Mouse (Mus musculus): ENCODE measurements around the gene Ugdh. TPM values are rescaled to one million over a fixed set of nuclear protein-coding genes. Genes with fewer than 3 reads are reported as not detected.
"Not testable (repeated sequence)": the region's sequence is repeated elsewhere in the genome, so short reads cannot be mapped to it uniquely, and the experiment has no call there.

Ugdh gene
- 0.05 and 0.14 TPM in 2 replicates for polyA plus RNA-seq (2012)

GRCm38 (mm10) chr5:65435806-65436561, at the start of gene Ugdh:
TSS of gene Ugdh (minus strand) at chr5:65435949.
- Histone ChIP-seq H3K4me1 (ENCODE audit: control insufficient read depth) (peaks cover 23% of the 10 kb centered on the region), H3K4me3 (replicated peaks) (peak within 1 kb of the TSS; percentile 88), H3K9me3 (ENCODE audit: control insufficient read depth, low read length) (no peaks in the 10 kb centered on the region), H3K27me3 (ENCODE audit: control insufficient read depth) (peaks cover 21% of the 10 kb centered on the region), H3K36me3 (ENCODE audit: control insufficient read depth) (no peaks in the 10 kb centered on the region)
- TF ChIP-seq TAL1 (IDR thresholded peaks at IDR 0.05; ENCODE audit: low read length) (no peak), GATA1 (IDR thresholded peaks at IDR 0.05; ENCODE audit: low read length) (no peak)

DNA sequence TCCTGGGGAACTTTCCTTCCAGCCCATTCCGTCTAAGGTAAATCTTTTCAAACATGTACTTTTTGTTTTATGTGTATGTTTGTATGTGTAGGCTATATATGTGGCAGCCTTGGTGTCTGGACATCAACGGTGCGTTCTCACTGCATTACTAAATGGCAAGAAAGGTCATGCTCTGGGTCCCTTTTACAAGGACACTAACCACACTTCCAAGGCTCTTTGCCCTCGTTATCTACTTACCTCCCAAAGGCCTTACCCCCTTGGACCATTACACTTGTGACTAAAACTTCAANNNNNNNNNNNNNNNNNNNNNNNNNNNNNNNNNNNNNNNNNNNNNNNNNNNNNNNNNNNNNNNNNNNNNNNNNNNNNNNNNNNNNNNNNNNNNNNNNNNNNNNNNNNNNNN, 47.2 kb upstream of the Ugdh start:
- H3K27me3 ChIP-seq (ENCODE audit: control insufficient read depth) = no peaks in the 10 kb centered on the region
- H3K36me3 ChIP-seq (ENCODE audit: control insufficient read depth) = no peaks in the 10 kb centered on the region; the same call in 1 of the 2 replicates
- peaks cover 21% of the 10 kb centered on the region for H3K4me1 ChIP-seq (ENCODE audit: control insufficient read depth)
- H3K4me3 ChIP-seq (replicated peaks) = no peak overlapping the region
- TF ChIP-seq GATA1 (IDR thresholded peaks at IDR 0.05; ENCODE audit: low read length) = no peak
- TF ChIP-seq TAL1 (IDR thresholded peaks at IDR 0.05; ENCODE audit: low read length) = no peak
- H3K9me3 ChIP-seq (ENCODE audit: control insufficient read depth, low read length) = no peaks in the 10 kb centered on the region

GRCm38 (mm10) chr5:65480511-65480910, 44.8 kb upstream of the Ugdh start:
- no peak for TF ChIP-seq TAL1 (IDR thresholded peaks at IDR 0.05; ENCODE audit: low read length)
- TF ChIP-seq GATA1 (IDR thresholded peaks at IDR 0.05; ENCODE audit: low read length) = no peak
- no peaks in the 10 kb centered on the region for H3K9me3 ChIP-seq (ENCODE audit: control insufficient read depth, low read length)
- H3K4me1 ChIP-seq (ENCODE audit: control insufficient read depth) = peaks cover 41% of the 10 kb centered on the region
- H3K4me3 ChIP-seq (replicated peaks) = no peak overlapping the region
- no peaks in the 10 kb centered on the region; the same call in 1 of the 2 replicates for H3K36me3 ChIP-seq (ENCODE audit: control insufficient read depth)
- H3K27me3 ChIP-seq (ENCODE audit: control insufficient read depth) = no peaks in the 10 kb centered on the region

- no peaks in the 10 kb centered on the region; the same call in 1 of the 2 replicates for H3K36me3 ChIP-seq (ENCODE audit: control insufficient read depth)
- H3K4me3 ChIP-seq (replicated peaks) = no peak overlapping the region
- no peaks in the 10 kb centered on the region for H3K27me3 ChIP-seq (ENCODE audit: control insufficient read depth)
- H3K4me1 ChIP-seq (ENCODE audit: control insufficient read depth) = peaks cover 43% of the 10 kb centered on the region
- no peak for TF ChIP-seq GATA1 (IDR thresholded peaks at IDR 0.05; ENCODE audit: low read length)
- TF ChIP-seq TAL1 (IDR thresholded peaks at IDR 0.05; ENCODE audit: low read length) = no peak
- H3K9me3 ChIP-seq (ENCODE audit: control insufficient read depth, low read length) = no peaks in the 10 kb centered on the region
Observed at GRCm38 (mm10) chr5:65479681-65480445, 44.1 kb upstream of the Ugdh start.

- TF ChIP-seq TAL1 (IDR thresholded peaks at IDR 0.05; ENCODE audit: low read length) (no peak), GATA1 (IDR thresholded peaks at IDR 0.05; ENCODE audit: low read length) (no peak)
- H3K4me1 ChIP-seq (ENCODE audit: control insufficient read depth) = peaks cover 42% of the 10 kb centered on the region
- H3K27me3 ChIP-seq (ENCODE audit: control insufficient read depth) = no peaks in the 10 kb centered on the region
- H3K9me3 ChIP-seq (ENCODE audit: control insufficient read depth, low read length) = no peaks in the 10 kb centered on the region
- no peak overlapping the region for H3K4me3 ChIP-seq (replicated peaks)
- H3K36me3 ChIP-seq (ENCODE audit: control insufficient read depth) = no peaks in the 10 kb centered on the region; the same call in 1 of the 2 replicates
Observed at GRCm38 (mm10) chr5:65478224-65478623, 42.5 kb upstream of the Ugdh start.

DNA sequence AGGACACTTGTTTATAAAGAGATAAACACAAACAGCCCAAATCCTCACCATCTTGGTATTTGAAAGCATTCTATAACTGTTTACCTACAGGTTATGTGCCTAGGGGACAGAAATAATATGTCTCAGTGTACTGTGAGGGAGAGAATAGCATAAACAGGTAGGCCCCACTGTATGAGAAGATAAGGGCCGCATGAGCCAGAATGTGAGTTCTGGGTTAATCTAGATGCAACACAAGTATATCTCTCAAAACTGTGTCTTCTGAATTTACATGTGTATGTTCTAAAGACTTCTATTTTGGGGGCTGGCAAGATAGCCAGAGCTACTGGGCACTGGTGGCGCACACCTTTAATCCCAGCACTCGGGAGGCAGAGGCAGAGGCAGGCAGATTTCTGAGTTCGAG, 41.0 kb upstream of the Ugdh start:
- H3K4me1 ChIP-seq (ENCODE audit: control insufficient read depth) = peaks cover 42% of the 10 kb centered on the region
- not testable (repeated sequence) for H3K27me3 ChIP-seq (ENCODE audit: control insufficient read depth); H3K36me3 ChIP-seq (ENCODE audit: control insufficient read depth); H3K9me3 ChIP-seq (ENCODE audit: control insufficient read depth, low read length); H3K4me3 ChIP-seq (replicated peaks)

DNA sequence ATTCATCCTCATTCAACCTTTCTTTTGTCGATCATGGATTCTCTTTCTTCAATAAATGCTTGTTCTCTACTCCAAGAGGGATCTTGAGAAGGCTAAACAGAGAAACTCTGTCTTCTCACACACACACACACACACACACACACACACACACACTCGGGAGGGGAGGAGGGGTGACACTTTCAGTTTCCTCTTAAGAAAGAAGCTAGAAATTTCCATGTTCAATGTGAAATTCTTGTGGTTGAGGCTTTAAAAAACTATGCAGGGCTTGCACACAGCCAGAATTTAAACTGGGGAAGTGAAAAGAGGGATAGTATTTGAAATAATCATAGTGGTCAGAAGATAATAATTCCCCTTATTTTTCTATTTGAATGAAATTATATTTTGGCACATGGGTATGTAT, 40.1 kb upstream of the Ugdh start:
- Histone ChIP-seq H3K27me3 (ENCODE audit: control insufficient read depth) (no peaks in the 10 kb centered on the region), H3K36me3 (ENCODE audit: control insufficient read depth) (no peaks in the 10 kb centered on the region; the same call in 1 of the 2 replicates)

DNA sequence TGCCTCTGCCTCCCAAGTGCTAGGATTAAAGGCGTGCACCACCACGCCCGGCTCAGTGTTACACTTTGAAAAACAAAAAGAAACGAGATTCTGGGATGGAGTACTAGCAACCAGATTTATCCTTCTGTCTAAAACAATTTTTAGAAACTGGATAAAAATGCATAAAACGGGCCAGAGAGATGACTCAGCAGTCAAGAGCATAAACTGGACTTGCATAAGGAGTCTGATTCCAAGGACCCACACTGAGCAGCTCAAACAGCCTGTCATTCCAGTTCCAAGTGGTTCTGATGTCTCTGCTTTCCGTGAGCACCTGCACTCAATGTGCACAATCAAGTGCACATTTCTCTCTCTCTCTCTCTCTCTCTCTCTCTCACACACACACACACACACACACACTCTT, 34.0 kb upstream of the Ugdh start:
- H3K9me3 ChIP-seq (ENCODE audit: control insufficient read depth, low read length) = 0 out of 2 replicates have a peak, but pooled peaks cover 2% of the 10 kb centered on the region
- peaks cover 2% of the 10 kb centered on the region; the same call in 1 of the 2 replicates for H3K36me3 ChIP-seq (ENCODE audit: control insufficient read depth)
- no peak overlapping the region for H3K4me3 ChIP-seq (replicated peaks)
- H3K4me1 ChIP-seq (ENCODE audit: control insufficient read depth) = peaks cover under 1% of the 10 kb centered on the region
- TF ChIP-seq TAL1 (IDR thresholded peaks at IDR 0.05; ENCODE audit: low read length) (no peak), GATA1 (IDR thresholded peaks at IDR 0.05; ENCODE audit: low read length) (no peak)
- no peaks in the 10 kb centered on the region for H3K27me3 ChIP-seq (ENCODE audit: control insufficient read depth)

More for the DNA sequence above, 40.1 kb upstream of the Ugdh start:
- Histone ChIP-seq H3K4me3 (replicated peaks) (no peak overlapping the region), H3K4me1 (ENCODE audit: control insufficient read depth) (peaks cover 41% of the 10 kb centered on the region), H3K9me3 (ENCODE audit: control insufficient read depth, low read length) (no peaks in the 10 kb centered on the region)
- TF ChIP-seq GATA1 (IDR thresholded peaks at IDR 0.05; ENCODE audit: low read length) (no peak), TAL1 (IDR thresholded peaks at IDR 0.05; ENCODE audit: low read length) (no peak)

- Histone ChIP-seq H3K9me3 (ENCODE audit: control insufficient read depth, low read length) (0 out of 2 replicates have a peak, but pooled peaks cover 2% of the 10 kb centered on the region), H3K4me1 (ENCODE audit: control insufficient read depth) (no peaks in the 10 kb centered on the region), H3K4me3 (replicated peaks) (no peak overlapping the region), H3K27me3 (ENCODE audit: control insufficient read depth) (no peaks in the 10 kb centered on the region), H3K36me3 (ENCODE audit: control insufficient read depth) (peaks cover 2% of the 10 kb centered on the region; the same call in 1 of the 2 replicates)
- TF ChIP-seq GATA1 (IDR thresholded peaks at IDR 0.05; ENCODE audit: low read length) (no peak), TAL1 (IDR thresholded peaks at IDR 0.05; ENCODE audit: low read length) (no peak)
Observed at GRCm38 (mm10) chr5:65466911-65467310, 31.2 kb upstream of the Ugdh start.

All from erythroblast, embryonic 14.5 days (primary cell).